Mouse (Mus musculus): Measurements from ENCODE around the gene Sf3a1. TPM values are rescaled to one million over a fixed set of nuclear protein-coding genes. Genes with fewer than 3 reads are reported as not detected.

Sf3a1 gene
- polyA plus RNA-seq, 1 experiment, result 165 TPM

DNA sequence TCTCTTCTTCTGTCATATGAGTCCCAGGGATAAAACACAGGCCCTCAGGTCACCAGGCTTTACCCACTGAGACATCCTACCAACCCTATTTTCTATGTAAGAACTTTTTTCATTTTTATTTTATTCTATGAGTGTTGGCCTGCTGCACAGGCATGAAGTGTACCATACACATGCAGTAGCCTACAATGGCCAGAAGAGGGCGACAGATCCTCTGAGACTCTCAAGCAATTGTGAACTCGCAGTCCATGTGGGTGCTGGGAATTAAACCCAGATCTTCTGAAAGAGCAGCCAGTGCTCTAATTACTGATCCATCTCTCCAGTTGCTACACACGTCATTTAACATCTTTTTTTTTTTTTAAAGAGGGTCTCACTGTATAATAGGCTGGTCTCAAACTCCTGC lies 26.7 kb upstream of the Sf3a1 start:
- Histone ChIP-seq H3K27ac (ENCODE audit: insufficient read depth, low read depth, low read length) (no peak overlapping the region), H3K4me3 (ENCODE audit: insufficient read depth, low read depth, low read length) (no peak overlapping the region), H3K4me1 (ENCODE audit: control insufficient read depth, insufficient read depth, low read length) (peaks cover 21% of the 10 kb centered on the region)
- no peak for TF ChIP-seq CTCF (IDR thresholded peaks at IDR 0.05; ENCODE audit: insufficient read depth, low read depth, low read length)
- no peak for TF ChIP-seq POLR2A (IDR thresholded peaks at IDR 0.05; ENCODE audit: insufficient read depth, low read depth, low read length)
- 58% methylated on average over 3 of the region's 3 CpGs for WGBS

- TF ChIP-seq CTCF (IDR thresholded peaks at IDR 0.05; ENCODE audit: insufficient read depth, low read depth, low read length) (no peak), POLR2A (IDR thresholded peaks at IDR 0.05; ENCODE audit: insufficient read depth, low read depth, low read length) (no peak)
These were observed 25.8 kb upstream of the Sf3a1 start for GRCm38 (mm10) chr11:4134400-4134799.

DNA sequence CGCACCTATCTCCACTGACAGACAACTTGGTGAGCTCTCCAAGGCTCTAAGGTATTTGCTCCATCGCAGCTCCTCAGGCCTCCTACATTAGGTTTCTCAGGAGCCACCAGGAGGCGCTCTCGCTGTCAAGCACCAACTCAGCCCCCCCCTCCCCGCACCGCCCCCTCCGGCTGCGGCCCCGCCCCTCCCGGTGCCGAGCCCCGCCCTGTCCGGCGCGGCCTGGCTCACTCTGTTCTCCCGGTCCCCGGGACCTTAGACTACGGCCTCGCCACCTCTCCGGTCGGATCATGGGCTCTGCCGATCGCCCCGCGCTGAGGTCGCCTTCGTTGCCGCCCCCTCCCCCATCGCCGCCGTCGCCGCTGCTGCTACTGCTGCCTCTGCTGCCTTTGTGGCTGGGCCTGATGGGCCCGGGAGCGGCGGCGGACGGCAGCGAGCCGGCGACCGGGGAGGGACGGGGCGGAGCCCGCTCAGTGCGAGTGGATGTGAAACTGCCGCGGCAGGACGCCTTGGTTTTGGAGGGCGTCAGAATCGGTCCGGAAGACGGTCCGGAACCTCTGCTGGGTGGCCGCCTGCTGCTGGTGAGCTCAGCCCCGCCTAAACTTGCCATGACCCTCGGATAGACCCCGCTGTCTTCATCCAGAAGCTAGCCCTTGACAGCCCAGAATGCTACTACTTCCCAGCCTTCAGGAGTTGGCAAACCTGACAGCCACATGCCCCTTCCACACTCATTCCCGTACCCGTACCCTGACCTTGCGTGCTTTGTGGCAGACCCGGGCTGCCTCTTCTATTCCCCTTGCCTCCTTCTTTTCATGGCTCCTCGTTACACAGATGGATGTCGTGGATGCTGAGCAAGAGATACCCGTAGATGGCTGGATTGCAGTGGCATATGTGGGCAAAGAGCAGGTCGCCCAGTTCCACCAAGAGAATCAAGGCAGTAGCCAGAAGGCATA lies 24.9 kb upstream of the Sf3a1 start, which contains the start of gene Rnf215:
TSS of gene Rnf215 (plus strand) at position 217 of the 950 bp plus-strand sequence.
- under 1% methylated on average over 66 of the region's 66 CpGs for WGBS
- peak within 1 kb of the TSS; percentile 58 for H3K27ac ChIP-seq (ENCODE audit: insufficient read depth, low read depth, low read length)
- peak within 1 kb of the TSS; percentile 72 for H3K4me3 ChIP-seq (ENCODE audit: insufficient read depth, low read depth, low read length)
- peaks cover 21% of the 10 kb centered on the region for H3K4me1 ChIP-seq (ENCODE audit: control insufficient read depth, insufficient read depth, low read length)
- TF ChIP-seq POLR2A (IDR thresholded peaks at IDR 0.05; ENCODE audit: insufficient read depth, low read depth, low read length) (0 out of 2 replicates have a peak, but pooled peaks have one; percentile 33), CTCF (IDR thresholded peaks at IDR 0.05; ENCODE audit: insufficient read depth, low read depth, low read length) (0 out of 2 replicates have a peak, but pooled peaks have one; percentile 13)

More at GRCm38 (mm10) chr11:4134400-4134799, 25.8 kb upstream of the Sf3a1 start:
- Histone ChIP-seq H3K4me1 (ENCODE audit: control insufficient read depth, insufficient read depth, low read length) (peaks cover 21% of the 10 kb centered on the region), H3K4me3 (ENCODE audit: insufficient read depth, low read depth, low read length) (peak overlapping the region; percentile 24), H3K27ac (ENCODE audit: insufficient read depth, low read depth, low read length) (no peak overlapping the region)
- 60% methylated on average over 6 of the region's 6 CpGs for WGBS

DNA sequence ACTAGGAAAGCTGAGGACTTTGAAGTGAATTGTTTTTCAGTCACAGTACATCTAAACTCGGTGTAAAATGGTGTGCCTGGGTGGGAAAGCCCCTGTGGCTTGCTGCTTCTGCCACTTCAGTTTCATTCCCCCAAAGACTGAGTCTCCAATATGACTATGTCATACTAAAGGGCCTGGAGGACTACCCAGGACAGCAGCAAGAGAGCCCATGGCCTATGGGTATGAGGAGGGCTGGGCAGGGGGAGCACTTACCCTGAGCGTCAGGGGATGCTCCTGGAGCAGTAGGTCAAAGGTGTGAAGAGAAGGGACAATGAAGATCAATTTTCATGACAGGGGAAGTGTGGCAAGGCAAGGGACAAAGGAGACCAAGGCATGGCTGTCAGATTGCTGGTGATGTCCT lies 21.2 kb upstream of the Sf3a1 start:
- TF ChIP-seq POLR2A (IDR thresholded peaks at IDR 0.05; ENCODE audit: insufficient read depth, low read depth, low read length) (no peak), CTCF (IDR thresholded peaks at IDR 0.05; ENCODE audit: insufficient read depth, low read depth, low read length) (no peak)
- peaks cover 21% of the 10 kb centered on the region for H3K4me1 ChIP-seq (ENCODE audit: control insufficient read depth, insufficient read depth, low read length)
- WGBS, result 78% methylated on average over 2 of the region's 2 CpGs
- H3K4me3 ChIP-seq (ENCODE audit: insufficient read depth, low read depth, low read length), result no peak overlapping the region
- H3K27ac ChIP-seq (ENCODE audit: insufficient read depth, low read depth, low read length), result no peak overlapping the region

DNA sequence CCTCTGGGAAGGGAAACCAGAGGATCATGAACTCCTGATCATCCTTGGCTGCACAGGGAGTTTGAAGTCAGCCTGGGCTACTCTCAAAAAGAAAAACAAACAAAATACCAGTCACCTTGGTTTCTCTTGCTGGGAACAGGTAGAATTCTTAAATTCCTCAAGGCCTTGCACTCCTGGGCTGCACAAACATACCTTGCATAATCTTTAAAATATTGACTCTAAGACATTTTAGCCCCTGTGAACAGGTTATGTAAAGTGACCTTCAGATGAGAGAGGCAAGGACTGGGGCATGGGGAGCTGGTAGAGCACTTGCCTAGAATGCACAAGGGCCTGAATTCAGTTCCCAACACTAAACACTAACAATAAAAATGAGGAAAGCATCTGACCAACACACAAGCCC lies 18.6 kb upstream of the Sf3a1 start:
- no peak overlapping the region for H3K4me3 ChIP-seq (ENCODE audit: insufficient read depth, low read depth, low read length)
- no peak overlapping the region for H3K27ac ChIP-seq (ENCODE audit: insufficient read depth, low read depth, low read length)
- no peak for TF ChIP-seq CTCF (IDR thresholded peaks at IDR 0.05; ENCODE audit: insufficient read depth, low read depth, low read length)
- TF ChIP-seq POLR2A (IDR thresholded peaks at IDR 0.05; ENCODE audit: insufficient read depth, low read depth, low read length), result no peak
- peaks cover 10% of the 10 kb centered on the region for H3K4me1 ChIP-seq (ENCODE audit: control insufficient read depth, insufficient read depth, low read length)

DNA sequence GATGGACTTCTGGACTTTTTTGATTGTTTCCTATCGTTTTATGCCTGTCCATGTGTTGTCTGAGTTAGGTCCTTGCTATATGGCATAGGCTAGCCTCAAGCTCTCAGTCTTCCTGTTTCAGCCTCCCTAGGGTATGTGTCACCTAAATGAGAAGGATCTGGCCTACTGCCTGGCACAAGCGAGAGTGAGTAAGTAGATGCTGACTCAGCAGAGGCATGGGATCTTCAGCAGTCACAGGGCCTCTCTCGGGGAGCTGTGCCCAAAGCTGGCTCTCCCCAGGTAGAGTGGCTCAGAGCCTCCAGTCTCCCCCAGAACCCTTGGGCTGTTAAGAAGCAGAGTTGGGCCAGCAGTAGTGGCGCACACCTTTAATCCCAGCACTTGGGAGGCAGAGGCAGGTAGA lies 17.8 kb upstream of the Sf3a1 start:
- Histone ChIP-seq H3K4me3 (ENCODE audit: insufficient read depth, low read depth, low read length) (no peak overlapping the region), H3K27ac (ENCODE audit: insufficient read depth, low read depth, low read length) (no peak overlapping the region), H3K4me1 (ENCODE audit: control insufficient read depth, insufficient read depth, low read length) (peaks cover 2% of the 10 kb centered on the region; the same call in 1 of the 2 replicates)
- WGBS, result 81% methylated on average over 4 of the region's 4 CpGs
- TF ChIP-seq POLR2A (IDR thresholded peaks at IDR 0.05; ENCODE audit: insufficient read depth, low read depth, low read length) (no peak), CTCF (IDR thresholded peaks at IDR 0.05; ENCODE audit: insufficient read depth, low read depth, low read length) (no peak)

GRCm38 (mm10) chr11:4143281-4144062 lies 16.7 kb upstream of the Sf3a1 start:
- WGBS, result 66% methylated on average over 21 of the region's 21 CpGs
- TF ChIP-seq POLR2A (IDR thresholded peaks at IDR 0.05; ENCODE audit: insufficient read depth, low read depth, low read length) (no peak), CTCF (IDR thresholded peaks at IDR 0.05; ENCODE audit: insufficient read depth, low read depth, low read length) (no peak)
- Histone ChIP-seq H3K27ac (ENCODE audit: insufficient read depth, low read depth, low read length) (no peak overlapping the region), H3K4me1 (ENCODE audit: control insufficient read depth, insufficient read depth, low read length) (no peaks in the 10 kb centered on the region; the same call in 1 of the 2 replicates), H3K4me3 (ENCODE audit: insufficient read depth, low read depth, low read length) (no peak overlapping the region)

- Histone ChIP-seq H3K4me3 (ENCODE audit: insufficient read depth, low read depth, low read length) (no peak overlapping the region), H3K27ac (ENCODE audit: insufficient read depth, low read depth, low read length) (no peak overlapping the region), H3K4me1 (ENCODE audit: control insufficient read depth, insufficient read depth, low read length) (no peaks in the 10 kb centered on the region; the same call in 1 of the 2 replicates)
- 74% methylated on average over 6 of the region's 6 CpGs for WGBS
- TF ChIP-seq POLR2A (IDR thresholded peaks at IDR 0.05; ENCODE audit: insufficient read depth, low read depth, low read length) (no peak), CTCF (IDR thresholded peaks at IDR 0.05; ENCODE audit: insufficient read depth, low read depth, low read length) (no peak)
These were observed 13.8 kb upstream of the Sf3a1 start for GRCm38 (mm10) chr11:4146381-4146780.

Measured in olfactory bulb, adult 2 months (tissue).